Comparison of ENCODE assay signal across 8 mouse cellular contexts in the genomic region with DNA sequence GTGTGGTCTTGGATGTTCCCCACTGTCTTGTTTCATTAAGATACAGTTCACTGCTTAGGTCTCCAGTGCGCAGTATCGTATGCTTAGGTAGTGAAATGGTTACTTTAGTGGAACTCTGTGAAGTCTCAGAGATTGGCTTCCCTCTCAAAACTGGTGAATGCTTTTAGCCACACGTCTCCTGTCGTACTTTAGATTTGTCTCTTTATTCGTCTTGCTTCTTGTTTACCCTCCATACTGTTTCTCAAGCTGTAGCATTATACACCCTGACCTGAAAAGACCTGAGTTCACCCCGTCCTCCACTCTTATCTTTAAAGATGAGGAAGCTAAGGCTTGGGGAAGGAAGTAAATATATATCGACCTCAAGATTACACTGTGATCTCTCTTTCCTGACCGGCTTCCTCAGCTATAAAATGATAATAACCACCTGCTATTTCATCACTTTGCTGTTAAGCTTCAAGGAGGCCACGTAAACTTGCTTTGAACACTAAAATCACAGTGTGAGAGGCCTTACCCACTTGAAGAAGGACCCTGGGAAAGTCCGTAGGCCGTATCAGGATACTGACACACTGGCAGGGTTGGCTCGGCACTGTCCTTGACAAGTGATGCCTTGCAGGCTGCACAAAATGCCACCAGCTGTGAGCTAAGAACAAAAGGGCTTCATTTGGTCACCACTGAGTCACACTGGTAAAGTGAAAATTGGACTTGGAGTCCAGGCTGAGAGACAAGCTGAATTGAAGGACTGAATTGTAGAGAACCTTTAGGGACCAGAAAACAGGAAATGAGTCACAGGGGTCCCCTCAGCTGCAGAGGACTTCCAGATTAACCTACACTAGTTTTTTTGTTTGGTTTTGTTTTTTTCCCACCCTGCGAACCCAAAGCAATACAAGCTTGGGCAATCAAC. TPM values are rescaled to one million over a fixed set of nuclear protein-coding genes. Genes with fewer than 3 reads are reported as not detected.
DNase-seq lines count a peak whose midpoint lies in the region; ATAC-seq and TF ChIP-seq lines count a peak whose summit lies in the region.

No protein-coding gene starts in this region.

- peak overlapping the region; percentile 95 for H3K9ac ChIP-seq in intestine, embryonic 15.5 days
- peak overlapping the region; percentile 80; the same call in 1 of the 2 replicates for H3K9ac ChIP-seq in neural tube, embryonic 14.5 days (replicated peaks; ENCODE audit: low read depth, low read length)

- H3K4me3 ChIP-seq in cerebellum, adult 2 months (replicated peaks; ENCODE audit: insufficient read depth, low read depth, low read length) = peak overlapping the region; percentile 91
- H3K4me3 ChIP-seq in testis, adult 2 months (ENCODE audit: control insufficient read depth, low read depth, low read length) = peak overlapping the region; percentile 90
- peak overlapping the region; percentile 94 for H3K4me3 ChIP-seq in intestine, embryonic 15.5 days (replicated peaks)
- H3K4me3 ChIP-seq in neural tube, embryonic 14.5 days (ENCODE audit: low read depth, low read length) = peak overlapping the region; percentile 97

- 60% methylated on average over 13 of the region's 13 CpGs for WGBS in cerebellum, adult 2 months
- 56% methylated on average over 13 of the region's 13 CpGs for WGBS in intestine, embryonic 15.5 days
- 78% methylated on average over 13 of the region's 13 CpGs for WGBS in neural tube, embryonic 14.5 days

- H3K27me3 ChIP-seq in cerebellum, adult 2 months (ENCODE audit: control insufficient read depth, insufficient read depth, low read length) = no peaks in the 10 kb centered on the region
- no peaks in the 10 kb centered on the region for H3K27me3 ChIP-seq in testis, adult 2 months (ENCODE audit: control insufficient read depth, insufficient read depth, low read length)
- H3K27me3 ChIP-seq in intestine, embryonic 15.5 days (replicated peaks) = no peaks in the 10 kb centered on the region
- H3K27me3 ChIP-seq in neural tube, embryonic 14.5 days (ENCODE audit: control insufficient read depth, insufficient read depth, low read length) = no peaks in the 10 kb centered on the region

- H3K4me2 ChIP-seq in intestine, embryonic 15.5 days (replicated peaks) = peak overlapping the region; percentile 88
- peak overlapping the region; percentile 92 for H3K4me2 ChIP-seq in neural tube, embryonic 14.5 days (ENCODE audit: low read depth, low read length)

- ATAC-seq in intestine, embryonic 15.5 days = no peak
- ATAC-seq in neural tube, embryonic 14.5 days (ENCODE audit: low read depth) = no peak

- peak in 1 of 2 experiments; percentile 11 for DNase-seq in cerebellum, adult 2 months
- DNase-seq in cerebellum, adult 11 months = no peak
- no peak for DNase-seq in testis, postnatal 14 days (ENCODE audit: low spot score)
- DNase-seq in layer of hippocampus, postnatal 10 days (ENCODE audit: low spot score in 2 of 2) = no peak
- no peak for DNase-seq in kidney, postnatal 36 days

- H3K36me3 ChIP-seq in testis, adult 2 months (ENCODE audit: control insufficient read depth, insufficient read depth, low read length) = peaks cover 3% of the 10 kb centered on the region; the same call in 1 of the 2 replicates
- H3K36me3 ChIP-seq in intestine, embryonic 15.5 days = peaks cover 31% of the 10 kb centered on the region
- H3K36me3 ChIP-seq in neural tube, embryonic 14.5 days (ENCODE audit: control insufficient read depth, insufficient read depth, low read length) = peaks cover 34% of the 10 kb centered on the region

- H3K4me1 ChIP-seq in cerebellum, adult 2 months (ENCODE audit: control insufficient read depth, insufficient read depth, low read length) = peaks cover 4% of the 10 kb centered on the region
- peaks cover 7% of the 10 kb centered on the region for H3K4me1 ChIP-seq in testis, adult 2 months (ENCODE audit: control insufficient read depth, insufficient read depth, low read length)
- peaks cover 27% of the 10 kb centered on the region for H3K4me1 ChIP-seq in intestine, embryonic 15.5 days (replicated peaks)
- peaks cover 9% of the 10 kb centered on the region for H3K4me1 ChIP-seq in neural tube, embryonic 14.5 days (ENCODE audit: control insufficient read depth, insufficient read depth, low read length)

- H3K9me3 ChIP-seq in intestine, embryonic 15.5 days = no peaks in the 10 kb centered on the region
- no peaks in the 10 kb centered on the region for H3K9me3 ChIP-seq in neural tube, embryonic 14.5 days (ENCODE audit: control insufficient read depth, low read length)

- no peak for TF ChIP-seq CTCF in cerebellum, adult 2 months (IDR thresholded peaks at IDR 0.05; ENCODE audit: borderline replicate concordance, insufficient read depth, low read depth, low read length)
- no peak for TF ChIP-seq CTCF in testis, adult 2 months (IDR thresholded peaks at IDR 0.05; ENCODE audit: control insufficient read depth, insufficient read depth, insufficient replicate concordance, low read depth, low read length)

- peak overlapping the region; percentile 48; the same call in 1 of the 2 replicates for H3K27ac ChIP-seq in cerebellum, adult 2 months (ENCODE audit: insufficient read depth, low read length)
- no peak overlapping the region for H3K27ac ChIP-seq in testis, adult 2 months (ENCODE audit: control insufficient read depth, insufficient read depth, low read depth, low read length)
- peak overlapping the region; percentile 74 for H3K27ac ChIP-seq in intestine, embryonic 15.5 days
- H3K27ac ChIP-seq in neural tube, embryonic 14.5 days (ENCODE audit: low read depth, low read length) = peak overlapping the region; percentile 55

- TF ChIP-seq POLR2A in cerebellum, adult 2 months (IDR thresholded peaks at IDR 0.05; ENCODE audit: borderline replicate concordance, insufficient read depth, low read length) = no peak
- TF ChIP-seq POLR2A in testis, adult 2 months (IDR thresholded peaks at IDR 0.05; ENCODE audit: control insufficient read depth, low read depth, low read length) = no peak

RNA-seq across cellular contexts. Expression of gene Lypla2, which starts 0.7 kb away (rescaled TPM):
- polyA plus RNA-seq in cerebellum, adult 2 months (2012; rRNA removed) = 123 and 127 TPM in 2 replicates
- 24.6 and 26.7 TPM in 2 replicates for polyA plus RNA-seq in testis, adult 2 months (2012; rRNA removed)
- 99.4 and 108 TPM in 2 replicates for polyA plus RNA-seq in intestine, embryonic 15.5 days (2015; fragmentation: Nextera tagmentation; extraction: Ambion mirVana)
- polyA plus RNA-seq in neural tube, embryonic 14.5 days (2014; fragmentation: Nextera tagmentation; extraction: Ambion mirVana) = 197 and 210 TPM in 2 replicates
- total RNA-seq in layer of hippocampus, postnatal 10 days (2021) = 100 to 1,000 TPM; 113 to 119 TPM

RNA-seq across cellular contexts. Expression of gene Gale, which starts 9.6 kb away (rescaled TPM):
- polyA plus RNA-seq in cerebellum, adult 2 months (2012; rRNA removed) = 39.6 and 42.9 TPM in 2 replicates
- polyA plus RNA-seq in testis, adult 2 months (2012; rRNA removed) = 8.9 and 10.8 TPM in 2 replicates
- 82.5 and 108 TPM in 2 replicates for polyA plus RNA-seq in intestine, embryonic 15.5 days (2015; fragmentation: Nextera tagmentation; extraction: Ambion mirVana)
- 35.8 and 44.1 TPM in 2 replicates for polyA plus RNA-seq in neural tube, embryonic 14.5 days (2014; fragmentation: Nextera tagmentation; extraction: Ambion mirVana)
- total RNA-seq in layer of hippocampus, postnatal 10 days (2021) = 10 to 100 TPM; 34.6 to 36.2 TPM

RNA-seq across cellular contexts. Expression of gene Pithd1, which starts 13.9 kb away (rescaled TPM):
- polyA plus RNA-seq in cerebellum, adult 2 months (2012; rRNA removed) = 127 and 130 TPM in 2 replicates
- polyA plus RNA-seq in testis, adult 2 months (2012; rRNA removed) = 56.1 and 60.7 TPM in 2 replicates
- 51.6 TPM in 2 replicates for polyA plus RNA-seq in intestine, embryonic 15.5 days (2015; fragmentation: Nextera tagmentation; extraction: Ambion mirVana)
- 73.3 and 73.6 TPM in 2 replicates for polyA plus RNA-seq in neural tube, embryonic 14.5 days (2014; fragmentation: Nextera tagmentation; extraction: Ambion mirVana)
- 10 to 100 TPM; 76.2 to 81.0 TPM for total RNA-seq in layer of hippocampus, postnatal 10 days (2021)

RNA-seq across cellular contexts. Expression of gene Hmgcl, which starts 26.9 kb away (rescaled TPM):
- 86.9 and 98.7 TPM in 2 replicates for polyA plus RNA-seq in cerebellum, adult 2 months (2012; rRNA removed)
- polyA plus RNA-seq in testis, adult 2 months (2012; rRNA removed) = 10.2 and 11.6 TPM in 2 replicates
- polyA plus RNA-seq in intestine, embryonic 15.5 days (2015; fragmentation: Nextera tagmentation; extraction: Ambion mirVana) = 105 and 113 TPM in 2 replicates
- 58.4 and 66.1 TPM in 2 replicates for polyA plus RNA-seq in neural tube, embryonic 14.5 days (2014; fragmentation: Nextera tagmentation; extraction: Ambion mirVana)
- total RNA-seq in layer of hippocampus, postnatal 10 days (2021) = 10 to 100 TPM; 33.6 to 36.3 TPM

RNA-seq across cellular contexts. Expression of gene Eloa, which starts 48.4 kb away (rescaled TPM):
- 18.3 and 19.2 TPM in 2 replicates for polyA plus RNA-seq in cerebellum, adult 2 months (2012; rRNA removed)
- polyA plus RNA-seq in testis, adult 2 months (2012; rRNA removed) = 12.0 and 14.1 TPM in 2 replicates
- 34.3 and 34.4 TPM in 2 replicates for polyA plus RNA-seq in intestine, embryonic 15.5 days (2015; fragmentation: Nextera tagmentation; extraction: Ambion mirVana)
- polyA plus RNA-seq in neural tube, embryonic 14.5 days (2014; fragmentation: Nextera tagmentation; extraction: Ambion mirVana) = 29.7 and 32.2 TPM in 2 replicates
- 10 to 100 TPM; 32.5 to 33.6 TPM for total RNA-seq in layer of hippocampus, postnatal 10 days (2021)
